Mouse (Mus musculus) fibroblast of lung, adult 2 months (primary cell): ENCODE data around the gene Snx21.

Experiments used
- DNase-seq: peaks from one replicate; pipeline ENCODE4 v3.0.0-alpha.2; 2011; ENCODE audit warnings: low read depth

The Snx21 gene

GRCm38 (mm10) chr2:164770279-164770678, 15.3 kb upstream of the Snx21 start:
- DNase-seq = no peak

DNA sequence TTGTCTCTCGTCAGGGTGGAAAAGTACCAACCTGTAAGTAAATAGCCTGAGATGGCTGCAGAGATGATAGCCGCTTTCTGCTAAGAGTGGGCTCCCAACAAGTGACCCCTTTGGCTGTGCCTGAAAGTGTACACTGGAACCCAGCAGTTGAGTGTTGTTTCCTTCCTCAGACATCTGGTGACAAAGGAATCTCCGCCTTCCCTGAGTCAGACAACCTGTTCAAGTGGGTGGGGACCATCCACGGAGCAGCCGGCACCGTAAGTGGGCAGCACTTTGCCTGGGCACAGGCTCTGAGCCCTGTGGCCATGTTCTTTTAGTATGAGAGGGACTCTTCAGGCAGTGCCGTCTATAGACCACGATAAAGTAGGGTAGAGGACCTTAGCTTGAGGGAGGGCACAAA, 14.5 kb upstream of the Snx21 start:
- no peak for DNase-seq

GRCm38 (mm10) chr2:164773229-164773988, 12.2 kb upstream of the Snx21 start:
- no peak for DNase-seq

DNA sequence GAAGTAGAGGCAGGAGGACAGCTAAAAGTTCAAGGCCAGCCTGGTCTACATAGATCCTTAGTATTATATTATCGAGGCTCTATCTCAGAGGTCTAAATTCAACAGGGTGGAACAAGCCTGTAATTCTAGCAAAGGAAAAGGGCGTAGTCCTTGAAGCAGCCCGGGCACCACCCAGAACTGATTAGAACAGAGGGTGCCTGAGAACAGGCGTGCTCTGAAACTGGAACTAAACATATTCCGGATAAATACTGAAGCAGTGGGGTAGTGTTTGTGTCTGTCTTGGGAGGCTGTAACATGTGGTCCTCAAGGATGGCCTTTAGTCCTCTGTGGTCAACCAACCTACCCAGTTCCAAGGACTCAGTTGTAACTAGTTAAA, 11.6 kb upstream of the Snx21 start:
- DNase-seq = no peak

- no peak for DNase-seq
These were observed 9.5 kb upstream of the Snx21 start for GRCm38 (mm10) chr2:164776130-164776529.

GRCm38 (mm10) chr2:164776801-164777200, 8.8 kb upstream of the Snx21 start:
- DNase-seq = no peak

GRCm38 (mm10) chr2:164777246-164778014, 8.2 kb upstream of the Snx21 start:
- DNase-seq = no peak

DNA sequence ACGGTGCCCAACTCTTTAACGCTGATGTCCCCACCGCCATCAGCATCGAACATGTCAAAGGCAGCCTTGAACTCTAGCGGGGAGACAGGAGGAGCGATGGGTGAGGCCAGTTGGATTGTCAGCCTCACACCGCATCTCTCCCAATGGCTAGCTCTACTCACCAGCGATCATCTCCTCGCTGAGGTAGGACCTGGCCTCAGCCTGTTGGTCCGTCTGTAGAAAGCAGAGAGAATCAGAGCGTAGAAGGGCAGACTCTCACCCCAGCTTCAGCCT, 7.7 kb upstream of the Snx21 start:
- no peak for DNase-seq

DNA sequence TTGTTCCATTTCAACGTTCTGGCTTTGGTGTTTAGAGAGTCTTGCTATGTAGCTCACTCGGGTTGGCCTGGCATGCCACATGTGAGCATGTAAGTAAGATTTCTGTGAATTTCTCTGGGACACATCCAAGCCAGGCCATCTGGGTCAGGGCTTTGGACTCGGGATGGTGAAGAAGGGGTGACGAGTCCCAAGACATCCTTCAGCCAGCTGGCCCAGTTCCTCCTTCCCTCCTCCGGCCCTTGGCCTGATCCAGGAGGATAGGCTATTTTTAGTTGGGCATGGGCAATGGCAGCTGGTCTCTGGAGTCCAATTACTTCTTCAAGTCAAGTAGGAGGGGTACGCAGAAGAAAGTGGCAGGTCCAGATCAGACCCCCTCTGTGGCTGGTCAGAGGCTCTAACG, 6.8 kb upstream of the Snx21 start:
- DNase-seq = no peak

GRCm38 (mm10) chr2:164779481-164780086, 6.0 kb upstream of the Snx21 start, which contains the start of gene Tnnc2:
Tnnc2 (minus strand) TSS chr2:164779967.
- DNase-seq = no peak

- DNase-seq = no peak
These were observed 3.7 kb upstream of the Snx21 start for GRCm38 (mm10) chr2:164781876-164782275.

DNA sequence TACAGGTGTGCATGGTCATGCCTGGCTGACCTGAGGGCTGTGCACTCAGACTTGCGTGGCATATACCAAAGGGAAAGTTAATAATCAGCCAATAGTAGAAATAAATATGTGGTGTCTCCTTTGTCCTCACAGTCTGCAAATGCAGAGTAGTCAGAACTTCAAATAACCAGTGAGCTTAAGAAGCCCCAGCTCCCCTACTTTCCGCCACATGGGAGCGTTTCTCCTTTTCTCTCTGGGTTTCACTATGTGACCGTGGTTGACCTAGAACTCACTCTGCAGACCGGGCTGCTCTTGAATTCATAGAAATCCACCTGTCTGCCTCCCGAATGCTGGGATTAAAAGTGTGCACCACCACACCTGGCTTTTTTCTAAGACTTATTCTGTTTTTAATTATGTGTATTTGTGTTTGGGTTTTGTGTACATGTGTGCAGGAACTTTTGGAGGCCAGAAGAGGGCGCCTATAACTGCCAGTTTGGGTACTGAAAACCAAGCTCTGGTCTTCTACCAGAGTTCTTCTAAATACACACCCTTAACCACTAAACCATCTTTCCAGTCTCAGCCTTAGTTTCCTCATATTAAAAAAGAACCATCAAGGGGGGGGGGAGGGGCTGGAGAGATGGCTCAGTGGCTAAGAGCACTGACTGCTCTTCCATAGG, 1.6 kb upstream of the Snx21 start:
- no peak for DNase-seq

DNA sequence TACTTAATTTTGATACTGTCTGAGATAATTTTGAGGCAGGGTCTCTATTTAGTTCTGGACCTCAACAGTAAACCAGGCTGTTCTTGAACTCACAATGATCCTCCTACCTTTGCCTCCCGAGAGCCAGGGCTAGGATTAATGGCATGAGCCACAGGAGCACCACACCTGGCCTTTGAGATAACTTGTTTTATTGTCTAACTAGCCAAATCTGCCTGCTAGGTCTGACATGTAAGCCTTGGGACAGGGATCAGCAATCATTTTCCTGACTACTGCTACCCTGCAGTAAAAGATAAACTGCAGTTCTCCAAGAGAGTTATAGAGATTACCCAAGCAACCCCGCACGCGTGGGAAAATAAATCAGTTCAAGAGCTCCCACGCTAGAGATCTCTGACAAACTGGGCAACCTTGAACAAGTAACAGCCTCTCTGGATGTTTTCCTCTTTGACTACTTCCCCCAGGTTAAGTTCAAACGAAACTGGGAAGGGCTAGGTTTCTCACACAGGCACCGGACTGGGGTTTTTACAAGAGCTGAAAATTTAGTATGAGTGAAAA, 678 bp upstream of the Snx21 start:
- DNase-seq = peak; percentile 43

DNA sequence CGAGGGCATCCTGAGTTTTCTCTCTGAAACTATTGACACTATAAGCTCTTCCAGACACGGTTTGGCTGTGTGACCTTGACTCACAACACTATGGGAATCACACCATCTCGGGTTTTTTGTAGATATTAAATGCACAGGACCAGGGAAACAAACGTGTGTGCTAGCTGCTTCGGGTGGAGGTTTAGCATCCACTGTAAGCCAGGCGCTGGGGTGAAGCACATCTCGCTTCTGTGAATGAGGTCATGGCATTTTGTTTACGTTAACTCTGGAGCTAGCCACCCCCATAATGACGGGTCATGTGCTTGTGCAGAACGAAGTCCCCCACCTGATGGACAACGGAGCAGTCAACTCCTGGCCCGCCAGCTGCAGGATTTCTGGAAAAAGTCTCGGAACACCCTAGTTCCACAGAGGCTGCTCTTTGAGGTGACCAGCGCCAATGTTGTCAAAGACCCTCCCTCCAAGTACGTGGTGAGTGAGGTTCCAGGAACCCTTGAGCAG, 814 bp downstream of the Snx21 start:
- DNase-seq = no peak

DNA sequence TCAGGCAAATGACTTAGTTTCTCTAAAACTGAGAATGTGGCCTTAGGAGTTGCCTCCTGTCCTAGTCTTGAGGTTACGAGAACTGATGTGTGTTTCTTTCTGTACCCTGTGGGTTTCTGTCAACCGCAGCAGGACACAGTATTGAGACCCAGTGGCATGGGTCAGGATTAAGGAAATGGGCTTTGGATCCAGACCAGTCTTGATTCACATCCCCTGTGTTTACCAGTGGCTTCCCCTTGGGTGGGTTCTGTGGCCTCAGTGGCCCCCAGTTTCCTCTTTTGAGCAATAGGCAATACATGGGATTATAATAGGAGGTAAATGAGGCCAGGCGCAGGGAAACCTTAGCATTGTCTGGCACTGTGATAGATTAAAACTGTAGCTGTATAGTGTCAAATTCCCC, 1.4 kb downstream of the Snx21 start:
- no peak for DNase-seq

GRCm38 (mm10) chr2:164787779-164788178, 2.2 kb downstream of the Snx21 start:
- DNase-seq = no peak

- no peak for DNase-seq
These were observed 2.8 kb downstream of the Snx21 start for GRCm38 (mm10) chr2:164788411-164788810.

DNA sequence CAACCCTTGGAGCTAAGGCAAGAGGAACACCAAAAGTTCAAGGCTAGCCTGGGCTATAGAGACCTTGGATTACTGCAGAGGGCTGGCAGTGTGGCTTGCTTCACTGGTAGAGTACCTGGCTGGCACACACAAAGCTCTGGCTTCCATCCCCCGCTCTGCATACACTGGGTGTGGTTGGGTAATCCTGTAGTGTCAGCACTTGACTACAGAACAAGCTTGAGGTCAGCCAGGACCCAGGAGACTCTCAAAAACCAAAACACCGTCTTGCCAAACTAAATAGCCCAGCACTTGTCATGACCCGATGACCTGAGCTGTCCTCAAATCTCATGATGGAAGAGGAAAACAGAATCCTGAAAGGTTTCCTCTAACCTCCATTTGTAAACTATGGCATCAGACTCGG, 4.8 kb downstream of the Snx21 start:
- DNase-seq = no peak

- no peak for DNase-seq
These were observed 6.2 kb downstream of the Snx21 start for GRCm38 (mm10) chr2:164791841-164792261.

- DNase-seq = no peak
These were observed 7.0 kb downstream of the Snx21 start for GRCm38 (mm10) chr2:164792400-164793190.

- no peak for DNase-seq
These were observed 7.6 kb downstream of the Snx21 start for GRCm38 (mm10) chr2:164793236-164793635.
